Mouse (Mus musculus) kidney, adult 11 months (tissue): ENCODE data around the gene Cpt1a.
A peak's percentile ranks its signal among the peaks of the same experiment; 100 is the strongest.

ENCODE experiments used
- DNase-seq: peaks from one replicate; pipeline ENCODE4 v3.0.0; 2022

Cpt1a gene

GRCm38 (mm10) chr19:3374028-3374427, 51.9 kb downstream of the Cpt1a start:
- DNase-seq: no peak

GRCm38 (mm10) chr19:3375945-3376495, 53.9 kb downstream of the Cpt1a start:
- DNase-seq: no peak

GRCm38 (mm10) chr19:3376966-3377715, 55.0 kb downstream of the Cpt1a start:
- no peak for DNase-seq

GRCm38 (mm10) chr19:3378614-3379013, 56.5 kb downstream of the Cpt1a start:
- DNase-seq: no peak

- DNase-seq: no peak
Observed at GRCm38 (mm10) chr19:3388061-3388460, 65.9 kb downstream of the Cpt1a start.

GRCm38 (mm10) chr19:3388629-3389057, 66.5 kb downstream of the Cpt1a start, which contains the start of gene Tesmin:
Gene Tesmin, plus strand, starts transcription at chr19:3388857.
- peak; percentile 92 for DNase-seq

DNA sequence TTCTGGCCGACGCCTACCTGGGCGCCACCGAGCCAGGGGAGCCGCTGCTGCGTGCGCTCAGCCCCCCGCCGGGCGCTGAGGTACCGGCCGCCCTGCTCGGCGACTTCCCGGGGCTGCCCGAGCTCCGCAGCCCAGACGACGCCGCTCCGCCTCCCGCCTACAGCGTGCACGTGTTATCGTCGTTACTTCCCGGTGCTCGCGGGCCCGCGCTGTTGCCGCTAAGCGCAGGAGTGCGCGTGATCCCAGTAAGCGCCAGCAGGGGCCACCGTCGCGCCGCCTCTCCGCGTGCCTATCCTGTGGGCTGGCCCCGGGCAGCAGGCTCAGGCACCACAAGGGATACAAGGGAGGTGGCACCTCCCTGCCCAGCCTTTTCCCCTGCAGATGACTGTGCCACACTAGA, 67.0 kb downstream of the Cpt1a start:
- peak; percentile 81 for DNase-seq

DNA sequence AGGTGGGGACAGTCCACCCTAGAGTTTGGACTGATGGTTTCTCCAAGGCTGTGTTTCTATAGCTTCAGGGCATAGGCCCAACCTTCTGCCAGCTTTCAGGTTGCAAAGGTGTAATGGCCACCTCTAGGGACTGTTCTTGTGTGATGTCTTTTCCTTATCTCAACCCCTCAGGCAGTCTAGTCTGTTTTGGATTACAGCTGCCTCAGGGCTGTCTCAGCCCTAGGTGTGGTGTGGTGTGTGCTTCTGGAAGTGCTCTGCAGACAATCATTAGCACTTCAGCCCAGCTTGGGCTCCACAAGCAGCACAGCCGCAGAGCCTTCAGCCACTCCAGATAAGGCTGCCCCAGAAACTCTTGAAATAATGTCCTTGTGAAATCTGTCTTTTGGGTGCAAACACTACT, 70.2 kb downstream of the Cpt1a start:
- DNase-seq: no peak

DNA sequence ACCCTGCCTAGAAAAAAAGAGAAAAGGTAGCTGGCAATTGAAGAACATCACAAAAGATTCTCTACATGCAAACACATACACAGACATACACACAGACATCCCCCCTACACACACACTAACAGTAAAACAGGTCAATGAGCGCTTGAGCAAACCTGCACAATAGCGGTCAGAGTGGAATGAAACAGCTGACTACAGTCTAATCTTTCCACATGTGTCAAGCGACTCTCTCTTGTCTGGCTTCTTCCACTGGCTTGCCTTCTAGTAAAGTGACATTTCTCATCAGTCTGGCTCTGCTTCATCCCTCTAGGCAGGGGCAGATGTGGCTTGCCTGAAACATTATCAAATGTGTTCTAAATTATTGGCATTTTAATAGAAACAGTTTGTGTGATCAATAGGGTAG, 72.1 kb downstream of the Cpt1a start:
- no peak for DNase-seq

DNA sequence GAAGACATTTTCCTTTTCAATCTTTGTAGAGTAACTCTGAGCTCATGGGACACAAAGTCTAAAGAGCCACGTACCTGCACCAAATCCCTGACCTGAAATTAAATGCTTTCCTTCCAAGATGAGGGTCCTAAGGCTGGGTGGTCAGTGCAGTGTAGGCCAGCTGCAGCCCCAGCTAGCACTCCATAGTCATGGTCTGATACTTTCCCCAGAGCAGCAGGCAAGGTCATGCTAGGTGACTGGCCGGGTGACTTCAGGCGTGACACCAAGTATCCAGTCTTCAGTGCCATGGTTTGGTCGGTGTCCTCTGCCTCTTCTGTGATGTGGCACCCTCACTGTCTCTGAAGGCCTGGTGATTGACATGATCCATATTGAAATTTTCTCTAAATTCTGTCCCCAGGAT, 77.9 kb downstream of the Cpt1a start:
- no peak for DNase-seq

GRCm38 (mm10) chr19:3401504-3401903, 79.4 kb downstream of the Cpt1a start:
- DNase-seq: no peak

DNA sequence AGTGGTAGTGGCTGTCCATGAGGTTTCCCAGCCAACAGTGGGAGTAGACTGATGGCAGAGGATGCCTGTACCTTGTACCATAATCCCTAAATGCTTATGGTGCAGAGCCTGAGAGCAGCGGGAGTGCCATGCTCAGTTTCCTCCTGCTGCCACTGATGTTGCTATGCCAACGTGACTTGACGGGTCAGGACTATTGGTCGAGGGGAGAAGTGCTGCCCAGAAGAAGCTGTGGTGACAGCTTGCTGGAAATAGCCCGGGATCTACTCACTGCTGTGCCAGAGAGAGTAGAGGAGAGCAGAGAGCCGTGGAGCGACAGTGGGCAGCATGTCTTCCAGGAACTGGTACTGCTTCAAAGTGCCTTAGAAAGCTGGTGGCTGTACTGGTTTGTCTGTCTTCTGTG, 79.8 kb downstream of the Cpt1a start:
- no peak for DNase-seq

DNA sequence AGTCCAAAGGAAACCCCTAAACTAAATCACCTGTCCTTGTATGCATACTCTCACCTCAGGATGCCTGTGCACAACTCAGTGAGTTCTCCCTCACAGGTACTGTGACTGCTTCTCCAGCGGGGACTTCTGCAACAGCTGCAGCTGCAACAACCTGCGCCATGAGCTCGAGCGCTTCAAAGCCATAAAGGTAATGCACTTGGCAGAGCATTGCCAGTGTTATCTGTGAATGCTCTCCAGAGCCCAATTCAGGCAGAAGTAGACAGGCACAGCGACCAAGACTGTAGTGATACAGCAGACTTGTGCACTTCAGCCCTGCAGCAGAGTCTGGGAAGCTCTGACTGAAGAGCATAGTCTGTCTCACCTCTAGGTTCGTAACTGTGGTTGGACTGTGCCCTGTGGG, 80.3 kb downstream of the Cpt1a start:
- DNase-seq: no peak

GRCm38 (mm10) chr19:3404030-3404429, 81.9 kb downstream of the Cpt1a start:
- DNase-seq: no peak

DNA sequence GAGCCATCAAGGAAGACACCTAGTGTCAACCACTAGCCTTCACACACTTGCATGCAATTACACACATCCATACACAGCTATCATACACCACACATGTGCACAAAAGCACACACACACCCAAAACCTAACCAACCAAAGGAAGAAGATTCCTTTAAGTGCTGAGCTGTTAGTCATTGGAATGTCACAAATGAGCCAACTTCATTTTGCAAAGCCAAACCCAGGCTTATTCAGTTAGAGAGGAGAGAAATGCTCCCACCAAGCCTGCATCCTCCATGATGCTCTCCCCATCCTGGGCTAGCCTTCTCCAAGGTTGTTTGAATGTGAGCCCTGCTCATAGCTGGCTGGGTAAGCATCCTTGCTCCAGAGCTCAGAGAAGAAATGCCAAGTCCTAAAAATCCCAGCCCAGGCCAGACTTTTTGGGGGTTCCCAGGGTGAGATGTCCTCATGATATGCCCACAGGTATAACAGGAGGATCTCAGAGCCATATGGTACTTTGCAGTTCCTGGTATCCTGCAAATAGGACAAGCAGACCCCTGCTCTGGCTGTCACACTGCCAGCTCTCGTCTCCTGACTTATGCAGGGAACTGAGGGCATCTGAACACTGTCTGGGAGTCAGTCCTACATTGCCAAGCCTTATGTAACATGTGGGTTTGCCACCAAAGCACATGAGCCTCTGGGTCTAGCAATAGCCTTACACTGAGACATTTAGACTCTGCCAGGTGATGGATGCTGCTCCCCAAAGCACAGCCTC, 83.6 kb downstream of the Cpt1a start:
- no peak for DNase-seq

DNA sequence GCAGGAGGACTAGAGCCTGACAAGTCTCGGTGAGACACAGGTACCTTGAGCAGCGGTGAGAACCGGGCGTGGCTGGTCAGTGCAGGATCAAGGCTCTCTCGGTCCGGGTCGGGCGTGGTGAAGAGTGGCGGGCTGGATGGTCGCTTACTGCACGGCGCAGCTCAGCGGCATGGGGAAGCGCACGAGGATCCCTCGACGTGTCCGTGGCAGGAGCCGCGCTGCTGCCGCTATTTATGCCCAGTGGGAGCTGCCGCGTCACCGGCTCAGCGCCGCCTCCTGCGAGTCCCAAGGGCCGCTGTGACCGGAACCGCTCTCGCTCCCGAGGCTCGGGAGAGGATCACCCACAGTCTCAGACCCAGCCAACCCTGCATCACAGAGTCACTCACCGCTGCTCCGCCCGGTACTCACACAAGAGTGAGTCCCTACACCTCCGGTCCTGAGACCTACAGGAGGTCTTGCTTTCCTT, 92.2 kb downstream of the Cpt1a start, which contains the start of gene Gal:
Gal (minus strand) TSS at position 277 of the 466 bp plus-strand sequence.
- DNase-seq: no peak

- DNase-seq: no peak
Observed at GRCm38 (mm10) chr19:3419251-3419650, 97.1 kb downstream of the Cpt1a start.

- no peak for DNase-seq
Observed at GRCm38 (mm10) chr19:3422488-3422887, 100.4 kb downstream of the Cpt1a start.

DNA sequence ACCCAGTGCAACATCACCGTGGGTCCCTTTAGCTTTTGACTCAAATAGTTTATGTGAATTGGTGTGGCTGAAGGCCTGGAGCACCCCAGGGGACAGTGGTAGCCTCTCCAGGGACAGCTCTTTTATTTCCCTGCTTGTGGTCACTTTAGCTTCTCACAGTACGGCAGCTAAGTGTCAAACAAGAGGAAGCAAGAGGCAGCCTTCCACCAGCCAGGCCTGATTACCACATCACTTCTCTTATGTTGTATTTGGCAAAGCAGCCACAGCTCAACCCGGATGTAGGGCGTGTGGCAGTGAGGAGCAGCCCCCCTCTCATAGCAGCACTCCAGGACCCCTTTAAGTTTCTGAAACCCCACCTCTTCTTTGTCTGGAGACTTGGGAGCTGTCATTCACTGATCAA, 100.8 kb downstream of the Cpt1a start:
- DNase-seq: no peak

DNA sequence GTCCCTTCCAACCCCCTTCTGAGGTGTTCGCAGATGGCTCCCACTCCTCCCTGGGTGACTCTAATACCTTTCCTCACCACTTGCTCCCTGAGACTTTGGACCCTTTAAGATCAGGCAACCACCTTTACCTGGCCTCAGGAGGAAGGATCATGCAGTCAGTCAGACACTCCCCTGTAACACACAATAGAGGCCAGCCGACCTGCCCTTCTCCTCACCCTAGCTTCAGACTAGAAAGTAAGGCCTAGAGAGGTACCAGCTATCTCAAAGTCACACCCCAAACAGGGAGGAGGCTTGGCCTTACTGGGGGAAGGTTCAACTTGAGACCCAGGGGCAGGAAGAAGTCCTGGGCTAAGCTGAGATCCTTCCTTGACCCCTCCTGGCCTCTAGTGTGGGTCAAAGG, 102.1 kb downstream of the Cpt1a start:
- DNase-seq: no peak

- DNase-seq: no peak
Observed at GRCm38 (mm10) chr19:3428057-3428830, 106.1 kb downstream of the Cpt1a start.

- DNase-seq: no peak
Observed at GRCm38 (mm10) chr19:3429156-3429816, 107.2 kb downstream of the Cpt1a start.
